Mouse (Mus musculus) midbrain, embryonic 12.5 days (tissue): ENCODE results near the gene Stox1. TPM values are rescaled to one million over a fixed set of nuclear protein-coding genes. Genes with fewer than 3 reads are reported as not detected.
A peak's percentile ranks its signal among the peaks of the same experiment; 100 is the strongest.

Experiments used
- ATAC-seq: fragments of 200-750 bp; cut with Nextera tagmentation; 2 replicates; pipeline ENCODE4 v1.8.0; 2017; ENCODE audit warnings: low read depth, moderate TSS enrichment, moderate library complexity; ENCODE audit not compliant: low FRiP score
- H3K27ac ChIP-seq: fragments of 300-500 bp; sonication (generic); replicated peaks from 2 replicates; pipeline ENCODE4 v1.5.1; 2016; ENCODE audit warnings: mild to moderate bottlenecking
- H3K27me3 ChIP-seq: fragments of 300-500 bp; sonication (generic); 2 replicates; pipeline ENCODE4 v1.6.1; 2016; ENCODE audit warnings: mild to moderate bottlenecking
- H3K36me3 ChIP-seq: fragments of 300-500 bp; sonication (generic); 2 replicates; pipeline ENCODE4 v1.6.1; 2016
- H3K4me1 ChIP-seq: fragments of 300-500 bp; sonication (generic); 2 replicates; pipeline ENCODE4 v1.6.1; 2016
- H3K4me2 ChIP-seq: fragments of 300-500 bp; sonication (generic); replicated peaks from 2 replicates; pipeline ENCODE4 v1.6.1; 2016; ENCODE audit warnings: mild to moderate bottlenecking, moderate library complexity
- H3K4me3 ChIP-seq: fragments of 300-500 bp; sonication (generic); 2 replicates; pipeline ENCODE4 v1.5.1; 2016; ENCODE audit warnings: mild to moderate bottlenecking
- H3K9ac ChIP-seq: fragments of 300-500 bp; sonication (generic); replicated peaks from 2 replicates; pipeline ENCODE4 v1.6.1; 2016; ENCODE audit warnings: mild to moderate bottlenecking, moderate library complexity
- H3K9me3 ChIP-seq: fragments of 300-500 bp; sonication (generic); 2 replicates; pipeline ENCODE4 v1.6.1; 2016; ENCODE audit warnings: mild to moderate bottlenecking
- WGBS: fragments of 180-500 bp; shearing (Covaris S2); methylation state at CpG from one replicate; pipeline ENCODE4 v1.1.7; 2016; 5-methylcytosine and 5-hydroxymethylcytosine counted together
- microRNA-seq: library from miRNA; unstranded; fragments of <30 nt; microRNA quantifications from one replicate; pipeline ENCODE4, GENCODE M21; 2017
- polyA plus RNA-seq: library from polyadenylated mRNA; unstranded; fragments of >200 nt; fragmentation: Nextera tagmentation; extraction: Ambion mirVana; gene quantifications from 2 replicates; pipeline ENCODE4 v1.2.1, GENCODE M21; 2016

Stox1 gene
- polyA plus RNA-seq, 1 experiment from 2014 or later = 2.8 TPM

DNA sequence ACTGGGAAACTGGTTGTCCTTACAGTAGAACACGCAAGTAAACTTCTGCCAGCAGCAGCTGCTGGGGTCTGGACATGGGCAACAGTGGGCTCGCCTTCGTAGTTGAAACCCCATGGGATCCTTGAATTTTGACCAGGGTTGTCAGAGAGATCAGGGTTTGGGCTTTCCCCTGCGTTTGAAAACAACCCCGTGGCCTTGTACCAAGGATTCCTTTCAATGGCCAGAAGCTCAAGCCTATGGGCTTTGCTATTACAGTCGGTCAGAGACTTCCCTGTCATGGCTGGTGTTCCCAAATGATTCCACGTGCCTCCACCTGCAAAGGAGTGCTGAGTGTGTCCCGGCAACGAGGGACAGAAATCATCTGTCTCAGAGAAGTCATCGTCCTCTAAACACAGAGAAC, 61.8 kb downstream of the Stox1 start:
- H3K27ac ChIP-seq = no peak overlapping the region
- 86% methylated on average over 10 of the region's 10 CpGs for WGBS
- H3K4me2 ChIP-seq = no peak overlapping the region
- H3K4me1 ChIP-seq = no peaks in the 10 kb centered on the region
- H3K9ac ChIP-seq = no peak overlapping the region
- no peak for ATAC-seq
- H3K27me3 ChIP-seq = no peaks in the 10 kb centered on the region; the same call in none of the 2 replicates
- no peaks in the 10 kb centered on the region for H3K9me3 ChIP-seq
- no peaks in the 10 kb centered on the region for H3K36me3 ChIP-seq
- no peak overlapping the region for H3K4me3 ChIP-seq

DNA sequence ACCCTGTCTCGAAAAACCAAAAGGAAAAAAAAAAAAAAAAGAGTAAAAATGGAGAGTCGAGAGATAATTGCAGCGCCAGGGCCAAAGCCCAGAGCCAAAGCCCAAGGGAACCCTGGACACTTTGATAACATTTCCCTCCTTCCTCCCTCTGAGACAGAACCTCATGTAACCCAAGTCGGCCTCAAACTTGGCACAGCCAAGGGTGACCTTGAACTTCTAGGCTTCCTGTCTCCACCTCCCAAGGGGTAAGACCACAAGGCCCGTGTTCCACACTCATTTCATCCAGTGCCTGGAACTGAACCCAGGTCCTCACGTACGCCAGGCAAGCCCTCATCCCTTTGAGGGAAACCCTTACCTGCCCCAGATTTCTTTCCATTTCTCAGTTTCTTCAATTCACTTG, 69.2 kb downstream of the Stox1 start:
- H3K4me2 ChIP-seq = no peak overlapping the region
- no peak overlapping the region for H3K27ac ChIP-seq
- H3K4me1 ChIP-seq = peaks cover 3% of the 10 kb centered on the region; the same call in 1 of the 2 replicates
- H3K9me3 ChIP-seq = no peaks in the 10 kb centered on the region
- H3K4me3 ChIP-seq = no peak overlapping the region
- ATAC-seq = no peak
- WGBS = 89% methylated on average over 7 of the region's 7 CpGs
- H3K9ac ChIP-seq = no peak overlapping the region
- H3K36me3 ChIP-seq = no peaks in the 10 kb centered on the region
- no peaks in the 10 kb centered on the region for H3K27me3 ChIP-seq

DNA sequence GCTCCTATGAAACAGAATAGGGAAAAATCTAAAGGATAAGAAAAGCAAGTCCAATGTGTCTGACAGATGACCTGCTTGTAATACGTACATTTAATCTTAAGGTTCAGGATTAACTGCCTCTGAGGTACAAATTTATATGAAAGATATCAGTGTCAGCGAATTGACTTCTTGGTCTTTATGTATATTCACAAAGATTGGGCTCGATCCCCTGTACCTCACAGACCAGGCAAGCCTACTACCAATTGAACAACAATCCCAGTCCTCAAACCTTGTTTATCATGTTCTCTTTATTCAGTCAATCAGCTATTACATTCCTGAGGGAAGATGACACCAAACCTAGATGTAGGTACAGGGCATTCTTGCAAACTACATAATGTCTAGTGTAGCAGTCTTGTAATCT, 74.0 kb downstream of the Stox1 start:
- peak overlapping the region; percentile 53 for H3K9ac ChIP-seq
- WGBS = 31% methylated on average over 3 of the region's 3 CpGs

DNA sequence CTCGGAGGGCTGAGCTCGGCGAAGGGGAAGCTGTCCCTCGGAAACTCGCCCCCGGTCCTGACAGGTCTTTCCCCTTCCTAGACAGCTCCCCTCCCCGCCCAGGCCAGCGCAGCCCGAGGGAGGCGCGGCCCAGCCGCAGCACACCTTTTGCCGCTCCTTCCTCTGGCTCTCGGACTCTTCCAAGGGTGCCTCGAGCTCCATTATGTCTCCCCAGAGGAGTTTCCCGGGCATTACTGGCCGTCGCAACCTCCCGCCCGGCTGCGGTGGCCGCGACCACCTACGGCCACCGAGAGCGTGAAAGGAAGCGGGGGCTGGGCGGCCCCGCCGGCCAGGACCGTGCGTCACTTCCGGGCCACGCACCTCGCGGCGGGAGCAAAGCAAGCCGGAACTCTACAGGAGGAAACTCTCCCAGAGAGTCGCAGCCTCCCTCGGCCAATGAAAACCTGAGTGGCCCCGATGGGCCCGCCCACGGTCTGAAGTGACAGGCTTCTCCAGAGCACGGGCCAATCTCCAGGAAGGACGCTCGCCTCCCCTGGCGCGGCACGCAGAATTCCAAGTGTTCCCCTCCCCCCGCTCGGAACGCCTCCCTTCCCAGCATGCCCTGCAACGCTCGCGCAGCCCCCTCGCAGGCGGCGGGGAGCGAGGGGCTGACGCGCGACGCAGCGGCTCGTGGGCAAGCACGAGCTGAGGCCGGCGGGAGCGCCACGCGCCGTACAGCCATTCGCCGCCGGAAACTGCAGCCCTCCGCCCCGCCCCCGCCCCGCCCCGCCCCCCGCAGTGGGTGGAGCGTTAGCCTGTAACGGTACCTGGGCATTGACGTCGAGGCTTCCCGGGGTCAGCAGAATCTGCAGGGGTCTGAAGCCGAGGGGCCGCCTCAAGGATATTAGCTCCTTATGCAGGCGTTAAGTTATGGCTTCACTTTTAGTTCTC, 74.8 kb downstream of the Stox1 start, which contains the start of gene Ddx50:
TSS of gene Ddx50 (minus strand) at position 338 of the 930 bp plus-strand sequence.
- ATAC-seq = peak; percentile 100
- Histone ChIP-seq H3K27me3 (no peaks in the 10 kb centered on the region), H3K36me3 (peaks cover 10% of the 10 kb centered on the region), H3K9me3 (no peaks in the 10 kb centered on the region), H3K4me3 (peak within 1 kb of the TSS; percentile 61), H3K9ac (peak within 1 kb of the TSS; percentile 70), H3K4me2 (peak within 1 kb of the TSS; percentile 82), H3K4me1 (peaks cover 16% of the 10 kb centered on the region), H3K27ac (peak within 1 kb of the TSS; percentile 91)
- WGBS = under 1% methylated on average over 85 of the region's 89 CpGs

More for the DNA sequence above, 74.0 kb downstream of the Stox1 start:
- peak overlapping the region; percentile 61 for H3K4me3 ChIP-seq
- no peaks in the 10 kb centered on the region for H3K9me3 ChIP-seq
- H3K27me3 ChIP-seq = no peaks in the 10 kb centered on the region
- ATAC-seq = no peak
- peaks cover 2% of the 10 kb centered on the region; the same call in 1 of the 2 replicates for H3K36me3 ChIP-seq
- H3K4me1 ChIP-seq = peaks cover 16% of the 10 kb centered on the region
- H3K4me2 ChIP-seq = peak overlapping the region; percentile 59
- peak overlapping the region; percentile 91 for H3K27ac ChIP-seq

DNA sequence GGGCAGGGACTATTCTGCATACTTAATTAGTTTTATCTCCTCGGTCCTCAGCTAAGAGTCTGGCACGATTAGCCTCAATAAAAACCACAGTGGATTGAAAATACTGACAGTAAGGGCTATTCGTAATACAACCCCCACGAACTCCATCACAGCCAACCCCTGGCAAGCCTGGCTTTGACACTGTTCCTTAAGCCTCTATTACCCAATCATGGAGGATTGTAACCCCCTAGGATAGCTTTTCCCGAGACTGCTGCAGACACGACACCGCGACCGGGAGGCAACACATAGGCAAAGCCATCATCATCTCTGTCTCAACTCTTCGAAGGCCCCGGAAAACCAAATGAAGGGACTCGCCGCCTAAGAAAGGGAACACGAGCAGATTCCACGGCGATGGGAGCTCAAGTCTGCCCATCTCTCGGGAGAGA, 75.6 kb downstream of the Stox1 start:
- peaks cover 18% of the 10 kb centered on the region for H3K36me3 ChIP-seq
- no peaks in the 10 kb centered on the region for H3K27me3 ChIP-seq
- peak overlapping the region; percentile 70 for H3K9ac ChIP-seq
- H3K4me3 ChIP-seq = peak overlapping the region; percentile 61
- 0% methylated on average over 17 of the region's 17 CpGs for WGBS
- peak overlapping the region; percentile 82 for H3K4me2 ChIP-seq
- H3K4me1 ChIP-seq = peaks cover 16% of the 10 kb centered on the region
- no peak for ATAC-seq
- no peaks in the 10 kb centered on the region for H3K9me3 ChIP-seq
- H3K27ac ChIP-seq = peak overlapping the region; percentile 91

Small RNA genes lying within 50 kb of the gene (microRNA-seq; reads per million reads assigned to microRNA genes)
- not detected for gene Mir7215

Other genes starting within 250 kb of the Stox1 start
- gene Vps26a, start 239.3 kb downstream of the Stox1 start, polyA plus RNA-seq = 80.7 and 84.2 TPM in 2 replicates
- gene Srgn, start 198.7 kb downstream of the Stox1 start, polyA plus RNA-seq = 6.1 and 6.6 TPM in 2 replicates
- gene Kif1bp, start 147.7 kb downstream of the Stox1 start, polyA plus RNA-seq = 66.3 and 73.1 TPM in 2 replicates
- 27.4 and 29.2 TPM in 2 replicates for gene Ddx21, start 123.8 kb downstream of the Stox1 start, polyA plus RNA-seq
- gene Ddx50, start 74.9 kb downstream of the Stox1 start, polyA plus RNA-seq = 122 and 137 TPM in 2 replicates
- gene Ccar1, start 66.2 kb upstream of the Stox1 start, polyA plus RNA-seq = 151 and 157 TPM in 2 replicates
- gene Tet1, start 182.9 kb upstream of the Stox1 start, polyA plus RNA-seq = 35.2 and 35.6 TPM in 2 replicates
- 10.5 and 12.8 TPM in 2 replicates for gene Slc25a16, start 194.5 kb upstream of the Stox1 start, polyA plus RNA-seq
- 18.0 and 18.7 TPM in 2 replicates for gene Dna2, start 220.9 kb upstream of the Stox1 start, polyA plus RNA-seq